Mouse (Mus musculus): ENCODE results near the gene Pkd1.

DNA sequence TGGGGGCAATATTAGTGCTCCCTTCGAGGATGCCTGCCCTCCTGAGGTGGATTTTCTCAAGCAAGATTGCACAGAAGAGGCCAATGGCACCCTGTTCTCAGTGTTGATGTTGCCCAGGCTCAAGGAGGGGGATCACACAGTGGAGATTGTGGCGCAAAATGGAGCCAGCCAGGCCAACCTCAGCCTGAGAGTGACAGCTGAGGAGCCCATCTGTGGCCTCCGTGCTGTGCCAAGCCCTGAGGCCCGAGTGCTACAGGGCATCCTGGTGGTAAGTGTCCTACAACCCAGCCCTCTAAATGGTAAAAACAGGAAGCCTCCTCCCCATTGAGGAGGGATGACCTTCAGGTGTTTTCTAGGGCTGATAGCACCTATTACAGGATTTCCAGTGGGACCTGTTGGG lies 20.2 kb downstream of the Pkd1 start:
- TF ChIP-seq POLR2A (IDR thresholded peaks at IDR 0.05; ENCODE audit: insufficient read depth, low read length) (no peak), CTCF (IDR thresholded peaks at IDR 0.05; ENCODE audit: low read depth, low read length) (no peak)
